Mouse (Mus musculus): ENCODE results near the gene A930009A15Rik.

The A930009A15Rik gene

DNA sequence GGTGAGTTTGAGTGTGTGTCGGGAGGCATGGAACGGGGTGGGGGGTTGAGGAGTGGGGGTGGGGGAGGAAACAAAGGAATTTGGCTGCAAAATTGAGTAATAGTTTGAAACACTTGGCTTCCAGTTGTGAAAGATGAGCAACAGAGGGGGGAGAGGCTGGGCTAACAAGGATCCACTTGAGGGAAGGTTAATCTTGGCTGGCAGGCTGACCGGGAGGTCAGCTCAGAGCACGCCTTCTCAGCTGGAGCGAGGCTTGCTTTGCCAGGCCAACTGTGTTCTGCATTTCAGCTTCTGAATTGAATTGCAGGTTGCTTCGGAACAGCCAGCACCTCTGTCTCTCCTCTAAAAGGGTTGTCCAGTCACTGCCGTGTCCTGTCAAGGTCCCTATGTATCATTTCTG lies 9.7 kb downstream of the A930009A15Rik start:
- no peak for DNase-seq (ENCODE audit: low spot score in 2 of 2)

DNA sequence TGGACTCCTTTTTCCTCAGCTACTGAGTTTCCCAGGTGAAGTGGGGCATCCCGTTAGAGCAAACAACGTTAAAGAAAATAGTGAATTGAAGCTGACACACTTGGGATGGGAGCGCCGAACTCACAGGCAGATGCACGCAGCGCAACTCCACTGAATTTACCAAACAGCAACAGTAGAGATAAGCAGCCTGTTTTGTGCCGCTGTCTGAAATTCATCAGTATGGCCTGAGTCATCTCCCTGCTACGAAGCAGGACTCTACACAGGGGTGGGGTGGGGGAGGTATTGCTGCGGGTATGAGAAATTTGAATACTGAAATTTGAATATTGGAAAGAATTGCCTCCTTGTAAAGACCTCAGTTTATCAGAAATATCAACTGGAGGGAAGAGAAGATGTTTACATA lies 12.2 kb downstream of the A930009A15Rik start:
- no peak for DNase-seq (ENCODE audit: low spot score in 2 of 2)

DNA sequence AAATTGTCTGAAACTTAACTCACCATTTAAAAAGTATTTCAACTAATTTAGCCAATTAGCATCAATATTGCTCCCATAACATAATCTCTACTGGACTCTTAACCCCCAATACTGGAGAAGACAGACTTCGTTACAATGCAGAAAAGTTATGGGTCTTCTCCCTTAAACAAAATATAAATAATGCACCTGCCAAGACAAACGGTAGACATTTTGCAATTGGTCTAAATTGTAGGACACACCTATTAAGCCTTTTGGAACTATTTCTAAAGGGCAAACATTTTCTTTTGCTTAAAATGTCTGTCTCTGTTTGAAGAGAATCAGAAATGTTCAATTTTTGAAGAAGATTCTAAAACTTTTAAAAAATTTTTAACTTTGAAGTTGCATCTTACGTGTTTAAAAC lies 13.3 kb downstream of the A930009A15Rik start:
- no peak for DNase-seq (ENCODE audit: low spot score in 2 of 2)

- no peak for DNase-seq (ENCODE audit: low spot score in 2 of 2)
Measured at GRCm38 (mm10) chr10:115584656-115585055, 14.9 kb downstream of the A930009A15Rik start.

DNA sequence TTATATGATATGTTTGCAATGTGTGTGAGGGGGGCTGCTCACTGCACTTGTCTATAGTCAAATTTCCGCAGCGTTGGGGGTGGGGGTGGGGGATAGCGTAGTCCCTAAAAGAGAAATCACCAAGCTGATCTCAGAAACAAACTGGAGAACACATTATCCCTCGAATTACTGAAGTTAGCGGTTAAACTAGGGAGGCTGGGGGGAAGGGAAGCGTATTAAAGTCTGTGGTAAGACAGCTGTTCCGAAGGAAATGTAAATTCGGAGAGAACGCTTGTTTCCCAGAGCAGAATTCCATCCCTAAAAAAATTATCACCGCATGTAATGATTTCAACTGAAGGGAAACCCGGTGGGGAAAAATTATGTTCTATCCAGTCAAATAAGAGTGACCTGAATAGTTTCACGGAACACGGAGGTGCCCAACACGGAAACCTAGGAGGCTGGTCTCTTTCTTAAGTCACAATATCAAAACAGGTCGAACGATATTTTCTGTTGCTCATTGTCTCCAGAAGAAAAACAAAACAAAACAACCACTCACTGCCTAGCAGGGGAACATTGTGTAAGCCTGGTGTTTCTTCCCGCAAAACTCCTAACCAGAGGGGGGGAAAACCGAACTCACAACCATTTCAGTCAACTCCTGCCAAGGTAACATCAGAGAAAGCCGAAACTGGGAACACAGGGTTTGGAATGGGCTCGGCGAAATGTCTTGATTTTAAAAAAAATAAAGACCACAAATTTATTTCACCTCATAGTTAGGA lies 15.9 kb downstream of the A930009A15Rik start:
- DNase-seq (ENCODE audit: low spot score in 2 of 2) = peak in 1 of 2 experiments; percentile 9

DNA sequence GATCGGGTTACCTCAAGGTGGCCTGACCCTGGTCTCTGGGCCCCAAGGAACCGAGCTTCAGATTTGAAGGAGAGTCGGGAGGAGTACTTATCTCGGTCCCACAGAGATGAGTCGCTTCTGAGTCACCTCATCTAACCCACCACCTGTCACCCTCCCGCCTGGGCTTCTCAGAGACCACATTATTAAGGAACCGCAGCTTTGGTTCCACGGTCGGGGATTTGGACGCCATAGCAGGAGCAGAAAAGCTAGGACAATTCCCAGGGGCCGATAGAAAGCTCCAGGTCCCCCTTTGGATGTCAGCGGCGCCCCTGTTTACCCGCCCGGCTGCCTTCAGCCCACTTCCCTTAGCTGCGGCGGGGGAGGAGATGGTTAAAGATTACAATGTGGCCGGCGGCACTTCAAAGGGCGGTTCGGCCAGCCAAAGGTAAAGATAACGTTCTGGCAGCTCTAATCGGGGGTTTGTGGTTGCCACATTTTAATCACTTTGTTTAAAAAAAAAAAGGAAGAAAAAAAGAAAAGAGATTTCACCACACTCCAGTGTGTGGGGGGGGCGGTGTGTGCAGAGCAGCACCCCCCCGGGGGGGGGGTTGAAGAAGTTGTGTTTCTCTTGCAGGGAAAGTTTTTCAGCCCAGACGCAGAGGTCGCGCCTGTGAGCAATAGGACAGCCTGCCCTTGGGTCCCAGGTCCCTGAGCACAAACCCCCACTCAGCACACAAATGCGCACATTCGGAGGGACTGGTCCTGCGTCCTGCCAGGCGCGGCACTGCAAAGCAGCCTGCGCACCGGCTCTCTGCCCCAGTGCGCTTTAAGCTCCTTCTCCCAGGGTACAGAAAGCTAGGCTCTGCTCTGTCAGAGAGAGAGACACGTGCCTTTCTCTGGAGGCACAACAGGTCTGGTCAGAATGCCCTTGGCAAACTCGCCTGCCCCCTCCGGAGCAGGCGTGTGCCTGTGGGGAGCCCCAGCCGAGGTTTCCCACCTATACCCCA lies 16.8 kb downstream of the A930009A15Rik start:
- DNase-seq (ENCODE audit: low spot score in 2 of 2) = peak in 1 of 2 experiments; percentile 6

DNA sequence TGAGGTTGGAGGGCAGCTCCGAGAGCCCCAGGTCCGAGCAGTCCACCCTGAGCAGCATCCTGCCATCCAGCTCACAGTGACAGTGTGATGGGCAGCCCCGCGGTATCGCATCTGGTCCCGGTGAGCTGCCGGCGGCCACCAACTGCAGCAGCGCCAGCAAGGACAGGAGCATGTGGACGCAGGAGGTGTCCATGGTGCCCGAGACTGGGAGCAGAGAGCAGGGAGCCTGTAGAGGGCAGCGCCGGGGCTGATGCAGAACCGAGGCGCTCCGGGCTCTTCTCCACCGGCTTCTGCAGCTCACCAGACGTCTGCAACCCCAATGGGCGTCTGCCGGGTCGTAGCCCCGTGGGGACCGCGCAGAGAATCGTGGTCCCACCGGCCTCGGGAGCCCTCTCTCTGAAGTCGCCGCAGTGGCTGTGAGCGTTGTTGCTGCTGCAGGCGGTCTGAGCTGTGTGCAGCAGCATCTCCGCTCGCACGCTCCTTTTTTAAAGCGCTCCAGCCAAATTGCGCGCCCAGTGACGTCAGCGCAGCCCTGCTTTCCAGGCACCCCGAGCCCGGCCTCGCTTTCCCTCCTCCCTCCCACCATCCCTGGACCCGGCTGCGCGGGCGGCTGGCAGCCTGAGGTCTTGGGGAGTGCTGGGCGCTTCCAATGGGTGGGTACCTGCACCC lies 17.6 kb downstream of the A930009A15Rik start, which contains the start of gene Lgr5:
Gene Lgr5, minus strand, starts transcription at position 480 of the 669 bp plus-strand sequence.
- DNase-seq (ENCODE audit: low spot score in 2 of 2) = peak; percentile 50 to 59

GRCm38 (mm10) chr10:115587979-115588378 lies 18.2 kb downstream of the A930009A15Rik start:
- peak in 1 of 2 experiments; percentile 5 for DNase-seq (ENCODE audit: low spot score in 2 of 2)

GRCm38 (mm10) chr10:115593221-115593620 lies 23.4 kb downstream of the A930009A15Rik start:
- no peak for DNase-seq (ENCODE audit: low spot score in 2 of 2)

DNA sequence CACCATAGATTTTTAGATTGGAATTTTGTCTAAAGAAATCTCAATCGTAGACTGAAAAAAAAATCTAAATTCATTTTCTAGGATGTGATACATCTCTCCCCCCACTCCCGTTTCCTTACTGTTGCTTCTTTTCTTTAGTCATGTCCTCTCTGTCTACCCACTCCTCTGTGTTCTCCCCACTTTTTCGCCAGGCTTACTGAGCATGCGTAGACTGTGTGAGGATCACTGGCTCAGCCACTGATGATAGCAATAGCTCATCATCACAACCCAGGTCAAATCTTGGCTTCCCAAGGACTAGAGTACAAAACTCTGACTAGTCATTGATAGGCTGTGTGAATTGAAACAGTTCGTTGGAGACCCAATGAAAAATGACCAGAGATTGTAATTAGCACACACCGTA lies 23.9 kb downstream of the A930009A15Rik start:
- no peak for DNase-seq (ENCODE audit: low spot score in 2 of 2)

DNA sequence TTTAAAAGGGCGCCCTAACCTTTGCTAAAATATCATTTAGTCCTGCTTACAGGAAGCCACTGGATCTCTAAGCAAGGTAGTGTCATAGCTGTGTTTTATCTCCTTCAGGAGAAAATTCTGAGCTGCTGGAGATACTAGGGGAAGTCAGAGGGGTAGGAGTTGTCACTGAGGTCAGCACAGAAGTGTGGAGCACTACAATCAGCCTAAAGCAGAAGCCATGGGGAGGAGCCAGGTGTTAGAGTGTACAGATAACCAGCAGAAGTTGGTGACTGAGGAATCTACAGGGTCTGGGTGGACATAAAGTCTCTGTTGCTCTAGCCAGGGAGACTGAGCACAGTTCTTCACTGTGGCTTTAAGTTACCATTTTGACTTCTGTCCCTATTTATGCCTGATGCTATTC lies 26.0 kb downstream of the A930009A15Rik start:
- DNase-seq (ENCODE audit: low spot score in 2 of 2) = no peak

DNA sequence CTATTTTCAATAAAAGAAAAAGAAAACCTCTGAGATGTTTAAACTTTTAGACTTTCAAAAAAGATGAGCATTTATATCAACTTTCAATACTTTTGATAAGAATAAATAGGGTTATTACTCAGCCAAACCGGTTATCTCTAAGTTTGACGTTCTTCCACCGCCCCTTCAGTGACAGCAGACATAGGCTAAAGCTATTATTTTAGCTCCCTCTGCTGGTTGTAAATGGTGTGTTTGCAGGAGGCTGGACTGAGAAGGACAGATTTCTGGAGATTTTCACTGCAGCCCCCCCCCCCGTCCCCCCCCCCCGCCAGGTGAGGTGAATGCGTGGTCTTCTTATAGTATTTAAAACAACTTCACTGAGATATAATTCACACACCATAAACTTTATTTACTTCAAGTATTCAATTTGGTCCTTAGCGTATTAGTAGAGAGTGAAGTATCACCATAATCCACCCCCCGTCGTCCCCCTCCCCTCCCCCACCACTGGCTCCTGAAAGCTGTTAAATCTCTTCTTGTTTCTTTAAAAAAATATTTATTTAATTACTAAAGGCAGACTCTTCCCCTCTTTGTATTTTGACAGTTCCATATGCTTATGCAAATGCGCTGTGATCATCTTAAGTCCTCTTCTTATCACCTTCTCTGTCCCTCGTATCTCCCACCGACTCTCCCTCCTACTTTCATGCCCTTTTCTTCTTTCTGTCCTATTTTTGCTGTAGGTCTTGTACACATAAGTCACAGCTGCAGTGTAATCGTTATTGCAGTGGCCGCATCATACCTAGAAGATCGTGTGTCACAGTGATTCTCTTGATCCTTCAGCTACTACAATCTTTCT lies 47.9 kb downstream of the A930009A15Rik start:
- peak; percentile 22 to 31 for DNase-seq (ENCODE audit: low spot score in 2 of 2)

- no peak for DNase-seq (ENCODE audit: low spot score in 2 of 2)
Measured at GRCm38 (mm10) chr10:115618288-115618856, 48.6 kb downstream of the A930009A15Rik start.

DNA sequence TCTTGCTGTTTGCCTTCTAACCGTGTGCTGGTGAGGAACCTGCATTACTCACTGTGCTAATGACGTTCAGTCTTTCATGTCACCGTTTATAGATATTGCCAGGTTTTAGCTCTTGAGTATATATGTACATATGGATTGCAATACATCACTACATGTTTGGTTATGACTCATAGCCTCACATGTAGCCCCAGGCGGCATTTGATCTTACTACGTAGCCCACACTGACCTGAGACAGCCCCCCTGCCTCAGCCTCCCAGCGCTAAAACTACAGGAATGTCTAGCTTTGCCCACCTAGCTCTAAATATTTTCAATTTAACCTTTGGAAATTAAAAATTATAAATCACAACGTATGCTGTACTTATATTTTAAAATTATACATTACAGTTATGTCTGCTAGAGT lies 53.7 kb downstream of the A930009A15Rik start:
- DNase-seq (ENCODE audit: low spot score in 2 of 2) = no peak

DNA sequence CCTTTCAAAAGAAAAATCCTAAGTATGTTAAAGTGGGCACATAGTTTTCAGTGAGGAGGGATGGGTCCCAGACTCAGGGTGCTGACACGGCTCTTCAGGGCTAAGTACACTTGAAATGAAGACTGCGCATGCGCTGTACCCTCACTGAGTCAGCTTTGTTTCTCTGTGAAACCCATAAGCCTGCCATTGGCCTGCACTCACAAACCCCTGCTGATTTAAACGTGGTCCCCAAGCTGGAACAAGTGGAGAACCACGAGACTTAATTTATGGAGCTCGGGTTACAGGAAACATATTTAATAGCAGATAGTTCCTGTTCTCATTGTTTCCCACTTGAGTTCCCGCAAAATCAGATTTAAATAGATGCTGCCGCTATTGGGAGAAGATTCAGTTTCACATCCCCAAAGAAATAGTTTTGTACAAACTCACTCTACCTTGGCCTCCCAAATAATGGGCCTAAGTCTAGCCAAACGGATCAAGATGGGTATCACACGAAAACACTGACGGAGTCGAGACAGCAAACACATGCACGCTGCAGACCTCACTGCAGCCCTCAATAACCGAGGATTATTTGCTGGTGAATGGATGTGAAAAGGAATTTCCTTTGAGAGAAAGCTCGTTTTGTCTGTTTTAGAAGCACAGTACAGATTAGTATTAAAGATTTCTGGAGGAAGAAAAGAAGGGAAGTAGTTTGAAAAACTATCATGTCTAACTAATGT lies 54.3 kb downstream of the A930009A15Rik start:
- peak; percentile 10 to 23 for DNase-seq (ENCODE audit: low spot score in 2 of 2)

DNA sequence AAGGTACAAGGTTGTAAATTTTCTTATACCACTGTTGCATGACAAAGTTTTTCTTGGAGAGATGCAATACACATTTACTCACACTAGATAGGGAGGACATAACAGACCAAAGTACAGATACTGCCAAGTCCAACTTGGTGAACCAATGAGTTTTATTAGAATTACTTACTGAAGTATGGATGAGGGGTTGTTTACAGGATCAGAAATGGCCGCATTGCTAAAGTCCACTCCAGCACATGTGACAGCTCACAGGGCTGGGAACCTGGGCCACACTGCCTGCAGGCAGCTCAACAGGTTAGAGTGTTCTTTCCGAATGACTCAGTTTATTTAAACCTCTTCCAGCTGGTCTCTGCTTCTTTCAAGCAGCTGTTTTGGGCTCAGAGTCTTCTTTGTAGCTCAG lies 55.2 kb downstream of the A930009A15Rik start:
- DNase-seq (ENCODE audit: low spot score in 2 of 2) = no peak

DNA sequence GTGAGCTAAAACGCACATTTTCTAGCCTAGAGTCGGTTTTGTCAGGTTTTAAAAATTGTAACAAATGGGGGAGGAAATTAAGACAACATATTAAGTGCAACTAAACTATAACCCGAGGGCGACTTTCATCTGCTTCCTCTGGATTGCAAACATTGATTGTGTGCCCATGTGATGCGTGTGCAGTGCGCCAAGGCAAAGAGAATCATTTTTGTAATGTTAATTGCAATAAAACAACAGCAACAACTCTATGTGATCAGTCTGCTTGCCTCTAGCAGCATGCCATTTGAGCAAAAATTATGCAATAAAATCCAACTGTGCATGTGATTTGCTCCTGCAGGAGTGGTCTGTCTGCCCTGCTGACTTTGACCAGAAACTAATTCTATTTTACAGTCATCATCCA lies 56.9 kb downstream of the A930009A15Rik start:
- no peak for DNase-seq (ENCODE audit: low spot score in 2 of 2)
